Mouse (Mus musculus) lung, postnatal 14 days (tissue): ENCODE measurements around the gene Tro.

ENCODE experiments used
- DNase-seq: peaks from one replicate; pipeline ENCODE4 v3.0.0; 2021

Gene Tro

DNA sequence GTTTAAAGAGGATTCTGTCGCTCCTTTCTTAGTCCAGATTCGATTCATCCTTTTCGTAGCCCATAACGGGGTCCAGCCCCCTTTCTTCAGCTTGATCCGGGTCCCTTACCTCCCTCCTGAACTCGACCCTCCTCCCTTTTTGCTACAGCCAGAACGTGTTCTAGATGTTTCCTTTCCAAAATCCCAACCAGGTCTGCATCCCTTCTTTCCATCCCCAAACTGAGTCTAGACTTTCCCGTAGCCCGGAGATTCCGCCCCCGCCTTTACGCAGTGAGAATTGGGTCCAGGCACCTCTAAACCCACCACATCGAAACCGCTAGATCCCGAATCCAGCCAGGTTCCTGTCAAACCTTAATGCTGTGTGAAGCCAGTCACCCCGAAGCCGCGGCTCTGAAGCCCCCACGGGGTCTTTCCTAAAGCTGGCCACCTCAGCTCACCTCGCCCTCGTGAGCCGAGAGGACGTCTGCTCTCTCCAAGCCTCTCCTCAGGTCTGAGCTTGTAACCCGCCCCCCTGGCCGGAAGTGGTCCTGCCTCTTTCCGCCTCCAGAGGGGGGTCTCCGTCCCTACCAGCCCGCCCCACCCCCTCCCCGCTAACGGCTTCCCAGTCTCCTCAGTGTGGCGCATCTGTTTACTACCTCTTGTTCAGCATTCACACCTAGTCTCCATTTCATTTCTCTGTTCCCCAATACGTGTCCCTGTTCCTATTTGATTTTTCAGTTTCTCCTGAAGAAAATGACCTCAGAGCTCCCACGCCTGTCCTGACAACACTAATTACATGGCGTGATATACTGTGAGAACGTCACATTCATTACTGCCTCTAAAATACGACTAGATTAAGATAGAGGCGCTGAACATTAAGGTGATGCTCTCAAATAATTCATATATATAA, at the start of gene Tro:
Gene Tro, minus strand, starts transcription at position 676 of the 889 bp plus-strand sequence.
- DNase-seq, result no peak

- DNase-seq, result no peak
These were observed 20.1 kb upstream of the Tro start for GRCm38 (mm10) chrX:150677505-150677904.

GRCm38 (mm10) chrX:150662809-150663208, 5.4 kb upstream of the Tro start:
- DNase-seq, result peak; percentile 30

GRCm38 (mm10) chrX:150657797-150658118, 375 bp upstream of the Tro start:
- DNase-seq, result no peak

GRCm38 (mm10) chrX:150656122-150656907, 1.1 kb downstream of the Tro start:
- no peak for DNase-seq

DNA sequence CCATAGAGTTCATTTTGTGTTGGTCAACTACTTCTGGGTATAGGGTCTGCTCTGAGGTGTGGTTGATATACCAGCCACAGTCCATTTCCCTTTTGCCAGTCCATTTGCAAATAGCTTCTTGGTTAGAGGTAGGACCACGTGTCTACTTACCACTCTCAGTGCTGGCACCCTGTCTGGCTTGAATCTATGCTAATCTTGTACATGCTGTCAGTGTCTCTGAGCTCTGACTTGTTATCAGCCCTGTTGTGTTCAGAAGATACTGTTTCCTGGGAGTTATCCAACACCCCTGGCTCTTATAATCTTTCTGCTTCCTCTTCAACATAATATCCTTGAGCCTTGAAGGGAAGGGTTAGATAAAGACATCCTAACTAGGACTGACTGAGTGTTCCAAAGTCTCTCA, 21.0 kb downstream of the Tro start:
- DNase-seq, result no peak

DNA sequence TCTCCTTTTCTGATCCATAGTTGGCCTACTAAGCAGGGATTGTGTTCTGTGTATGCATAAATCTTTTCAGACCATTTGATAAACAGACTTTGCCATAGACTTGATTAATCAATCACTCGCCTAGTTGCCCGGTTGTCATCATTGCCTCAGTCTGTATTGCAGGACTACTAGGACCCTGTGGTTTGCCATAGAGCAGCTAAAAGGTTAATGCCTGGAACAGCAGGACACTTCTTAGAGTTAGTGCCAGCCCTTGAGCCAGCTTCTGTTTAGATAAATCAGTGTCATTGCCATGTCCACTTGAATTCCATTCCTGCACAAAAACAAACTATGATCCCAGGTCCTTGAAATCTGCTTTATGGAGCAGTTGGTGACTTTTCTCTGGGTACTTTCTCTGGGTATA, 58.5 kb downstream of the Tro start:
- no peak for DNase-seq
